Mouse (Mus musculus): Measurements from ENCODE around the gene Sypl2. TPM values are rescaled to one million over a fixed set of nuclear protein-coding genes. Genes with fewer than 3 reads are reported as not detected.
A peak's percentile ranks its signal among the peaks of the same experiment; 100 is the strongest.
"Not testable (repeated sequence)": the region's sequence is repeated elsewhere in the genome, so short reads cannot be mapped to it uniquely, and the experiment has no call there.

Sypl2 gene
- polyA plus RNA-seq (2015; fragmentation: Nextera tagmentation; extraction: Ambion mirVana), result 4.4 and 4.9 TPM in 2 replicates

- H3K4me3 ChIP-seq (replicated peaks), result peak within 1 kb of the TSS; percentile 56
- 3% methylated on average over 43 of the region's 44 CpGs for WGBS
- peak within 1 kb of the TSS; percentile 58 for H3K9ac ChIP-seq
- peak; percentile 73 for ATAC-seq (replicated peaks; ENCODE audit: low FRiP score)
- no peaks in the 10 kb centered on the region for H3K36me3 ChIP-seq
- H3K4me2 ChIP-seq, result peak within 1 kb of the TSS; percentile 82
- H3K4me1 ChIP-seq, result peaks cover 20% of the 10 kb centered on the region
- H3K27me3 ChIP-seq, result peaks cover 52% of the 10 kb centered on the region
- H3K27ac ChIP-seq, result peak within 1 kb of the TSS; percentile 76
- no peaks in the 10 kb centered on the region for H3K9me3 ChIP-seq (replicated peaks)
These were observed at the start of gene Sypl2 for GRCm38 (mm10) chr3:108226558-108227350. Sypl2 (minus strand) TSS chr3:108226648.

- whole genome bisulfite sequencing, result 77% methylated on average over 3 of the region's 3 CpGs
- H3K36me3 ChIP-seq, result peaks cover 24% of the 10 kb centered on the region
- H3K9me3 ChIP-seq (replicated peaks), result no peaks in the 10 kb centered on the region
- H3K9ac ChIP-seq, result no peak overlapping the region
- no peak overlapping the region for H3K27ac ChIP-seq
- no peak for ATAC-seq (replicated peaks; ENCODE audit: low FRiP score)
- H3K4me2 ChIP-seq, result no peak overlapping the region
- H3K27me3 ChIP-seq, result no peaks in the 10 kb centered on the region
- peaks cover 24% of the 10 kb centered on the region for H3K4me1 ChIP-seq
- H3K4me3 ChIP-seq (replicated peaks), result no peak overlapping the region
These were observed 32.9 kb upstream of the Sypl2 start for GRCm38 (mm10) chr3:108259319-108259718.

GRCm38 (mm10) chr3:108257831-108258500, 31.5 kb upstream of the Sypl2 start:
- peaks cover 14% of the 10 kb centered on the region for H3K36me3 ChIP-seq
- peaks cover 24% of the 10 kb centered on the region for H3K4me1 ChIP-seq
- H3K9me3 ChIP-seq (replicated peaks), result no peaks in the 10 kb centered on the region
- ATAC-seq (replicated peaks; ENCODE audit: low FRiP score), result no peak
- peak overlapping the region; percentile 75 for H3K4me2 ChIP-seq
- peak overlapping the region; percentile 98 for H3K4me3 ChIP-seq (replicated peaks)
- 59% methylated on average over 3 of the region's 3 CpGs for WGBS
- H3K27ac ChIP-seq, result no peak overlapping the region
- H3K27me3 ChIP-seq, result no peaks in the 10 kb centered on the region
- peak overlapping the region; percentile 90 for H3K9ac ChIP-seq

GRCm38 (mm10) chr3:108256719-108257637, 30.5 kb upstream of the Sypl2 start, which contains the start of gene Psma5:
Psma5 (plus strand) TSS chr3:108256926.
- ATAC-seq (replicated peaks; ENCODE audit: low FRiP score), result peak; percentile 100
- H3K27ac ChIP-seq, result peak within 1 kb of the TSS; percentile 61
- H3K27me3 ChIP-seq, result no peaks in the 10 kb centered on the region
- peak within 1 kb of the TSS; percentile 98 for H3K4me3 ChIP-seq (replicated peaks)
- H3K9ac ChIP-seq, result peak within 1 kb of the TSS; percentile 90
- under 1% methylated on average over 79 of the region's 79 CpGs for whole genome bisulfite sequencing
- H3K4me2 ChIP-seq, result peak within 1 kb of the TSS; percentile 75
- H3K9me3 ChIP-seq (replicated peaks), result no peaks in the 10 kb centered on the region
- H3K4me1 ChIP-seq, result peaks cover 24% of the 10 kb centered on the region
- H3K36me3 ChIP-seq, result peaks cover 6% of the 10 kb centered on the region

GRCm38 (mm10) chr3:108246857-108247256, 20.4 kb upstream of the Sypl2 start:
- no peak for ATAC-seq (replicated peaks; ENCODE audit: low FRiP score)
- H3K4me2 ChIP-seq, result no peak overlapping the region
- no peaks in the 10 kb centered on the region for H3K36me3 ChIP-seq
- no peak overlapping the region for H3K4me3 ChIP-seq (replicated peaks)
- no peaks in the 10 kb centered on the region for H3K27me3 ChIP-seq
- WGBS, result 88% methylated on average over 2 of the region's 2 CpGs
- no peaks in the 10 kb centered on the region for H3K4me1 ChIP-seq
- no peaks in the 10 kb centered on the region for H3K9me3 ChIP-seq (replicated peaks)
- no peak overlapping the region for H3K27ac ChIP-seq
- H3K9ac ChIP-seq, result no peak overlapping the region

GRCm38 (mm10) chr3:108241243-108241839, 14.9 kb upstream of the Sypl2 start:
- Histone ChIP-seq H3K4me2 (no peak overlapping the region), H3K4me1 (no peaks in the 10 kb centered on the region), H3K27me3 (no peaks in the 10 kb centered on the region), H3K36me3 (no peaks in the 10 kb centered on the region), H3K9me3 (replicated peaks) (no peaks in the 10 kb centered on the region), H3K9ac (no peak overlapping the region), H3K27ac (no peak overlapping the region), H3K4me3 (replicated peaks) (no peak overlapping the region)
- 83% methylated on average over 3 of the region's 3 CpGs for WGBS
- no peak for ATAC-seq (replicated peaks; ENCODE audit: low FRiP score)

- not testable (repeated sequence) for ATAC-seq (replicated peaks; ENCODE audit: low FRiP score); H3K9me3 ChIP-seq (replicated peaks); H3K27ac ChIP-seq; H3K9ac ChIP-seq; H3K4me1 ChIP-seq; H3K36me3 ChIP-seq; H3K4me3 ChIP-seq (replicated peaks); H3K27me3 ChIP-seq; H3K4me2 ChIP-seq
- 85% methylated on average over 4 of the region's 4 CpGs for WGBS
These were observed 11.1 kb upstream of the Sypl2 start for GRCm38 (mm10) chr3:108237474-108238102.

- Histone ChIP-seq H3K27ac (no peak overlapping the region), H3K9me3 (replicated peaks) (no peaks in the 10 kb centered on the region), H3K27me3 (peaks cover 7% of the 10 kb centered on the region), H3K4me2 (no peak overlapping the region), H3K36me3 (no peaks in the 10 kb centered on the region), H3K4me3 (replicated peaks) (no peak overlapping the region), H3K4me1 (peaks cover 9% of the 10 kb centered on the region), H3K9ac (no peak overlapping the region)
- no peak for ATAC-seq (replicated peaks; ENCODE audit: low FRiP score)
- WGBS, result 71% methylated on average over 4 of the region's 4 CpGs
These were observed 5.2 kb upstream of the Sypl2 start for GRCm38 (mm10) chr3:108231646-108232045.

- H3K27ac ChIP-seq, result no peak overlapping the region
- ATAC-seq (replicated peaks; ENCODE audit: low FRiP score), result no peak
- H3K36me3 ChIP-seq, result no peaks in the 10 kb centered on the region
- H3K4me1 ChIP-seq, result peaks cover 20% of the 10 kb centered on the region
- peak overlapping the region; percentile 56; the same call in 1 of the 2 replicates for H3K4me3 ChIP-seq (replicated peaks)
- H3K27me3 ChIP-seq, result peaks cover 46% of the 10 kb centered on the region
- no peak overlapping the region for H3K9ac ChIP-seq
- 67% methylated on average over 2 of the region's 2 CpGs for WGBS
- no peaks in the 10 kb centered on the region for H3K9me3 ChIP-seq (replicated peaks)
- peak overlapping the region; percentile 82 for H3K4me2 ChIP-seq
These were observed 1.1 kb upstream of the Sypl2 start for GRCm38 (mm10) chr3:108227521-108227920.

GRCm38 (mm10) chr3:108225711-108226557, 514 bp downstream of the Sypl2 start:
- Histone ChIP-seq H3K27ac (peak overlapping the region; percentile 76), H3K27me3 (peaks cover 52% of the 10 kb centered on the region), H3K9ac (peak overlapping the region; percentile 58), H3K4me3 (replicated peaks) (peak overlapping the region; percentile 56), H3K4me1 (peaks cover 20% of the 10 kb centered on the region), H3K4me2 (peak overlapping the region; percentile 82), H3K9me3 (replicated peaks) (no peaks in the 10 kb centered on the region), H3K36me3 (no peaks in the 10 kb centered on the region)
- 1% methylated on average over 63 of the region's 67 CpGs for WGBS
- ATAC-seq (replicated peaks; ENCODE audit: low FRiP score), result peak; percentile 85

Data from kidney, embryonic 15.5 days (tissue).